Mouse (Mus musculus): ENCODE measurements at regions not wholly inside any gene's neighbourhood (a gene's known extent, or its start where the extent isn't known, plus 50 kb on each side); places are given as distances from the start of the nearest gene placed in this dataset.

- DNase-seq (ENCODE audit: low read depth, low spot score), result no peak
Observed at GRCm38 (mm10) chr13:90376207-90376606, 286.8 kb upstream of the Xrcc4 start.

- DNase-seq (ENCODE audit: low read depth, low spot score), result no peak
Observed at GRCm38 (mm10) chr13:90371415-90372150, 282.2 kb upstream of the Xrcc4 start.

GRCm38 (mm10) chr13:90370746-90371414 is 281.5 kb upstream of the Xrcc4 start:
- no peak for DNase-seq (ENCODE audit: low read depth, low spot score)

DNA sequence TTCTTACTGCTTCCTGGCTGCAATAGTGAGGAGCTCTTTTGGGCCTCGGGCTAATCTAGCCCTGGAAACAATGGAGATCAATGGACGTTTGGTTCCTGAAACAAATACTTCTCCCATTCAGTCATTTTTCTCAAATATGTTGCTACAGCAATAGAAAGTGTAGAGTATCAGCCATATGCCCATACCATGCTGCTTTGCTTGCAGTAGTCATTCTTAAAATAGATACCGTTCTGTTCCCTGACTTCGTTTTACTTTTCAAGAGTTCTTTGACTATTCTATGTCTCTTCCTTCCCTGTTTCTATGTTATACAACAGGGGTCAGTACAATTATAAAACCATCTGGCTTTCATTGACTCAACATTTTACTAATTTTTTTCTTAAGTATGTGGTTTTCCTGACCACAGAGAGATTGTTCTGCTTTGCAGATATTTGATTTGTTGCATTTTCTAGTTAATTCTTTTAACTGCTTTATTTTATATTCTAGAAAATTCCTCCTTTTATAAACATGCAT is 275.2 kb upstream of the Xrcc4 start:
- DNase-seq (ENCODE audit: low read depth, low spot score), result no peak

DNA sequence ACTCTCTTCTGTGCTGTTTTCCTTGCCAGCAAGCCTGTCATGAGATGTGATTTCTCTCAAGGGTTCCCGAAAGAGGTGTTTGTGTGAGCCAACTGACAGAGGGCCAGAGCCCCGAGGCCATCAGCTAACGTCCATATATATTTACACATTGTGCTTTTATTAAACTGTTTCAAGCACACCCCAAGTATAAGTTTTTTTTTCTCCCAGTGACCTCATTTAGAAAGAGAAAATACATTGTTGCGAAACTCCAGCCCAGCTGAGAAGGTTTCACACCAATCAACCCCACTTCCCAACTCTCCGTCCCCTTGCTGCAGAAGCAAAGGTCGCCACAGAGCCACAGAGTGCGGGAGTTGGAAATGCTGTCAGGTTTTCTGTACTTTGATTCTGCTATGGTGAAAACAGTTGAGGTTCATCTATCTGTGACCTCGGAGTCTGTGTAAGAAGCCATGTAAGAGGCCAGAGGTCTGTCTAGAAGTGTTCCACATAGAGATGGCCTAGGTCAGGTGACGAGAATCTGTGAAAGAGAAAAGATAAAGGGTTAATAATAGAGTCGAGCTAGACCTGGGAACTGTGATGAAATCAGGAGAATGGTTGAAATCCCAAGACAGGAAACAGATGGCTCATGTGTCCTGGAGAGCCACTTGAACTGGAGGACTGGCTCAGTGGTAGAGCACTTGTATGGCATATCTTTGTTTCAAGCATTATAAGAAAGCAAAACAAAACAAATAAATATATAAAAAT is 270.6 kb upstream of the Xrcc4 start:
- no peak for DNase-seq (ENCODE audit: low read depth, low spot score)

GRCm38 (mm10) chr13:90358149-90358548 is 268.7 kb upstream of the Xrcc4 start:
- no peak for DNase-seq (ENCODE audit: low read depth, low spot score)

DNA sequence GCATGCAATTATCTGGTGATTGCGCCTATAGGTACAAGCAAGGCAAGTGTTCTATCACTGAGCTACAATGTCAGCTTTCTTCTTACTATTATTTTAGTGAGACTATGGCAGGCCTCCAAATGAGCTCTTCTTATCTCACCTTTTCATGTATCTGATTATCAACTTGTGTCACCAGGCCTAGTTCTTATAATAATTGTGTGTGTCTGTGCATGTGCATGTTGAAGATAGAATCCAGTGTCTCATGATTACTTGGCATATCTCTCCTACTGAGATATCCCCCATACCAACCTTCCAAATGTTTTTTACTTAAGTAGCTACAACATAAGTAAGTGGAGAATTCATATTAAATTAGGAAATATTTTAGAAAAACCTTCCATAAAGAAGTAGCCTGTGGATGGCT is 266.2 kb upstream of the Xrcc4 start:
- no peak for DNase-seq (ENCODE audit: low read depth, low spot score)

DNA sequence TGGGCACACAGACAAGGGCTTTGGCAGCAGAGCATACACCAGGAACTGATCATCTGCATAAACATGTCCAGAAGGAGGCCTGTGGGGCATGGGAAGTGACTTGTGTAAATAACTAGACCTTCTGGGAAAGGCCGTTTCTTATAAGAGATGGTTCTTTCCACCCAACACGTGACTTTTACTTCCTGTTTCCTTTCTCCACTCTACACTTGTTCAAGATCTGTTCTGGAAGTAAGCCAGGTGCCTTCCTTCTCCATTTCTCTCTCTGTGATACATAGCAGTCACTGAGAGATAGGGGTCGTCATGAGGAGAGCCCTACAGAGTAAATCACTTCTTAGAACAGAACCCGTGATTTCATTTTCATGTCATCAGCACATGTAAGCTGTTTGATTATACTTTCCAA is 253.4 kb upstream of the Xrcc4 start:
- DNase-seq (ENCODE audit: low read depth, low spot score), result no peak

- DNase-seq (ENCODE audit: low read depth, low spot score), result no peak
Observed at GRCm38 (mm10) chr13:90341597-90342212, 252.3 kb upstream of the Xrcc4 start.

DNA sequence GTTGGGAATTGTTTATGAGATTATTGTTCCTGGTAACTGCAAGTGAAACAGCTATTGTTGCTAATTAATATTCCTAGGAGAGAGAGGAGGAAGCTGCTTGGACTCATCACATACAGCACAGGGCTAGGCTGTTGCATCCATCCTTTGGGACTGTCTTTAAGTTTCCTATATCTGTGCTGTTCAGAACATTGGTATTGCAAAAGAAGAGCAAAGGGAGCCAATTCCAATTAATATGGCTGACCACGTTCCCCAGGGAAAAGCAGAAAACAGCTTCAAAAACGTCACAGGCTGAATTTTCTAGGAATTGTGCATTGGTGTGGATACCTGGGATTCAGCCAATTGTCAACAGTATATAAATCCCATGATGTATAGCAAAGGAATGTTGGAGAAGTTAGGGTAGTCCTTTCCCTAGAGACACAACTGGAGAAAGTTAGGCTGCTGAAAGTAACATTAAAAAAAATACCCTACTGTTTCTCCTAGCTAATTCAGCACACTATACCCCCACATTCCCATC is 251.3 kb upstream of the Xrcc4 start:
- no peak for DNase-seq (ENCODE audit: low read depth, low spot score)

DNA sequence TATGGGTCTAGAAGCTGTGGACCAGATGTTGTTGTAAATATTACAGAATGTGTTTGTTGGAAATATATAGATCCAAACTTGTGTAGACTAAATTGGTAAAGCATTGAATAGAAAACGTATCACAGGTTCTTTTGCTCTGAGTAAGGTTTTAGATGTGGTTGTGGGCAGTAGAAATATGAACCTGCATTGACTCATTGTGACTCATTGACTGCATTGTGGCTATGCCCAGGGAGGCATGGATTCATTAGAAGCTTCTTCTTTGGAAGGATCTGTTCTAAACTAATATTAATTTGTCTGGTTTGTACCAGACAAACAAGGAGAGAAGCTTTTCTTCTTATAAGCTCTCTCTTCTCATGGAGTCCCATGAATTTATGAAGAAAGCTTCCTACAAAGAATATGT is 248.2 kb upstream of the Xrcc4 start:
- DNase-seq (ENCODE audit: low read depth, low spot score), result no peak

DNA sequence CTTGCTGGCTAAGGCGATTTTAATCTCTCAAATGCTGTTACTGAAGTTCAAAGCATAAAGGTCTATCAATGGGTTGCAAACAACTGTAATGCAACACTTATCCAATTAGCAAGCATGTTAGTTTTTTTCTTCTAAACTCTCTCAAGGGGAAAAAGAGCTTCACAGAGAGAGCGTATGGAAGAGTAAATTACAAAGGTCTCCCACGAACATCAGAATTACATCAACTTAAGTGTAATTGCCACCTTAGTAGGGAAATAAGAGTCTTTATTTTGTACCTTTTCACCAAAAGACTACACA is 246.3 kb upstream of the Xrcc4 start:
- no peak for DNase-seq (ENCODE audit: low read depth, low spot score)

GRCm38 (mm10) chr13:90334934-90335740 is 245.7 kb upstream of the Xrcc4 start:
- DNase-seq (ENCODE audit: low read depth, low spot score), result no peak

- no peak for DNase-seq (ENCODE audit: low read depth, low spot score)
Observed at GRCm38 (mm10) chr13:90334286-90334685, 244.9 kb upstream of the Xrcc4 start.

- DNase-seq (ENCODE audit: low read depth, low spot score), result no peak
Observed at GRCm38 (mm10) chr13:90325226-90325625, 235.8 kb upstream of the Xrcc4 start.

GRCm38 (mm10) chr13:90313209-90313978 is 224.0 kb upstream of the Xrcc4 start:
- no peak for DNase-seq (ENCODE audit: low read depth, low spot score)

DNA sequence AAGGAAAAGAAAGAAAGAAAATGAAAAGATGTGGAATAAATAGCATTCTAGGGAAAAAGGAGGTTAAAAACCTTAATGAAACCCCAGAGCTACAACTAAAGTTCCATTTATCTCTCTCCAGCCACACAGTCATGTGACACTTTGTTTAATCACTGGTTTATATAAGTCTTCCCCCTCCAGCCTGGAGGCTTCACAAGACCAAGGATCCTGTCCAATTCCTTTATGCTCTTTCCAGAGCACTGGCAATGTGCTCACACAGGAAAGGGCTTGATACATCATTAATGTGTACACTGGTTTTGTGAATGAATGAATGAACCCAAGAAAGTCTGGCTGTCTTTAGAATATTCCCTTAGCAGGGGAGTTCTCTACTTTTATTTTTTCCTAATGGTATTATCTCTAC is 221.1 kb upstream of the Xrcc4 start:
- no peak for DNase-seq (ENCODE audit: low read depth, low spot score)

DNA sequence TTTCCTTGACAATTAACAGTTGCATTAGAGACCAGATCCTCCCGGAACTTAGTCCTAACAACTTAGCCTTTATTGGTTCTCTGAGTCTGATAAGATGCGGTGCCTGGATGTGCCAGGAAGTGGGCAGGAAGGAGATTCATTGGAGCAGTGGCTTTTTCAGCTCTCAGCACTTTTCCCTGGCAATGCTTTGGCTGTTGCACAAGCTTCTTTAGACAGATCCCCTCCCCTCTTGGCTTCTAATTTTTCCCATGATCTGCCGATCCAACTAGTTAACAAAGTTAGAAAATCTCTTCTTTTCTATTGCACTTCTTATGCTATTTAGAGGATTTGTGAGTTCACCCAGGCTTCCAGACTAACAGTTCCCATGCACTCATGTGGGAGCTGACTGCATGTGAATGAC is 211.1 kb upstream of the Xrcc4 start:
- DNase-seq (ENCODE audit: low read depth, low spot score), result no peak

- DNase-seq (ENCODE audit: low read depth, low spot score), result no peak
Observed at GRCm38 (mm10) chr13:90294648-90295007, 205.2 kb upstream of the Xrcc4 start.

All from mesoderm, embryonic 11.5 days (tissue).